Mouse (Mus musculus): ENCODE data around the gene Wdr46. TPM values are rescaled to one million over a fixed set of nuclear protein-coding genes. Genes with fewer than 3 reads are reported as not detected.
"Not testable (repeated sequence)": the region's sequence is repeated elsewhere in the genome, so short reads cannot be mapped to it uniquely, and the experiment has no call there.

Gene Wdr46
- polyA plus RNA-seq, 1 experiment from 2014 or later: 56.1 TPM

GRCm38 (mm10) chr17:33903911-33904651 lies 36.4 kb upstream of the Wdr46 start:
- not testable (repeated sequence) for H3K36me3 ChIP-seq (replicated peaks); H3K27me3 ChIP-seq (ENCODE audit: poor library complexity, severe bottlenecking); H3K9me3 ChIP-seq; H3K27ac ChIP-seq; DNase-seq (ENCODE audit: extremely low spot score, low spot score); H3K4me3 ChIP-seq
- peaks cover 24% of the 10 kb centered on the region for H3K4me1 ChIP-seq
- WGBS: 77% methylated on average over 6 of the region's 6 CpGs

GRCm38 (mm10) chr17:33904835-33905234 lies 35.6 kb upstream of the Wdr46 start, which contains the start of gene Platr17:
TSS of gene Platr17 (plus strand) at chr17:33905135.
- not testable (repeated sequence) for H3K27me3 ChIP-seq (ENCODE audit: poor library complexity, severe bottlenecking); DNase-seq (ENCODE audit: extremely low spot score, low spot score); H3K9me3 ChIP-seq; H3K36me3 ChIP-seq (replicated peaks); H3K27ac ChIP-seq; H3K4me3 ChIP-seq
- 34% methylated on average over 4 of the region's 4 CpGs for WGBS
- H3K4me1 ChIP-seq: peaks cover 28% of the 10 kb centered on the region

- no peak for DNase-seq (ENCODE audit: extremely low spot score, low spot score)
- Histone ChIP-seq H3K4me3 (peak overlapping the region; percentile 95), H3K27me3 (ENCODE audit: poor library complexity, severe bottlenecking) (no peaks in the 10 kb centered on the region), H3K27ac (peak overlapping the region; percentile 94), H3K9me3 (no peaks in the 10 kb centered on the region), H3K36me3 (replicated peaks) (peaks cover 32% of the 10 kb centered on the region), H3K4me1 (peaks cover 53% of the 10 kb centered on the region)
- 1% methylated on average over 44 of the region's 44 CpGs for WGBS
Measured at GRCm38 (mm10) chr17:33908331-33909076, 32.0 kb upstream of the Wdr46 start.

GRCm38 (mm10) chr17:33909077-33909868 lies 31.2 kb upstream of the Wdr46 start, which contains the start of gene Daxx:
TSS of gene Daxx (plus strand) at chr17:33909414.
- Histone ChIP-seq H3K27me3 (ENCODE audit: poor library complexity, severe bottlenecking) (no peaks in the 10 kb centered on the region), H3K36me3 (replicated peaks) (peaks cover 40% of the 10 kb centered on the region), H3K4me3 (peak within 1 kb of the TSS; percentile 95), H3K4me1 (peaks cover 56% of the 10 kb centered on the region), H3K27ac (peak within 1 kb of the TSS; percentile 94), H3K9me3 (no peaks in the 10 kb centered on the region)
- under 1% methylated on average over 68 of the region's 68 CpGs for WGBS
- peak; percentile 99 for DNase-seq (ENCODE audit: extremely low spot score, low spot score)

GRCm38 (mm10) chr17:33909869-33910250 lies 30.6 kb upstream of the Wdr46 start:
- Histone ChIP-seq H3K4me3 (peak overlapping the region; percentile 95), H3K9me3 (no peaks in the 10 kb centered on the region), H3K27ac (peak overlapping the region; percentile 94), H3K4me1 (peaks cover 59% of the 10 kb centered on the region), H3K27me3 (ENCODE audit: poor library complexity, severe bottlenecking) (no peaks in the 10 kb centered on the region), H3K36me3 (replicated peaks) (peaks cover 45% of the 10 kb centered on the region)
- no peak for DNase-seq (ENCODE audit: extremely low spot score, low spot score)
- 2% methylated on average over 14 of the region's 14 CpGs for whole genome bisulfite sequencing

- Histone ChIP-seq H3K27me3 (ENCODE audit: poor library complexity, severe bottlenecking) (no peaks in the 10 kb centered on the region), H3K4me1 (peaks cover 63% of the 10 kb centered on the region), H3K9me3 (no peaks in the 10 kb centered on the region), H3K4me3 (peak overlapping the region; percentile 95), H3K36me3 (replicated peaks) (peaks cover 49% of the 10 kb centered on the region), H3K27ac (peak overlapping the region; percentile 94)
- DNase-seq (ENCODE audit: extremely low spot score, low spot score): no peak
- WGBS: 57% methylated on average over 11 of the region's 11 CpGs
Measured at GRCm38 (mm10) chr17:33910346-33911051, 30.0 kb upstream of the Wdr46 start.

- Histone ChIP-seq H3K27ac (no peak overlapping the region), H3K36me3 (replicated peaks) (peaks cover 49% of the 10 kb centered on the region), H3K27me3 (ENCODE audit: poor library complexity, severe bottlenecking) (no peaks in the 10 kb centered on the region), H3K4me1 (peaks cover 65% of the 10 kb centered on the region), H3K4me3 (peak overlapping the region; percentile 95; the same call in 1 of the 2 replicates), H3K9me3 (no peaks in the 10 kb centered on the region)
- DNase-seq (ENCODE audit: extremely low spot score, low spot score): no peak
- WGBS: 94% methylated on average over 31 of the region's 31 CpGs
Measured at GRCm38 (mm10) chr17:33911052-33911812, 29.2 kb upstream of the Wdr46 start.

- H3K4me3 ChIP-seq: peak overlapping the region; percentile 16; the same call in 1 of the 2 replicates
- peaks cover 72% of the 10 kb centered on the region for H3K4me1 ChIP-seq
- no peak for DNase-seq (ENCODE audit: extremely low spot score, low spot score)
- H3K9me3 ChIP-seq: no peaks in the 10 kb centered on the region
- 94% methylated on average over 28 of the region's 28 CpGs for WGBS
- no peaks in the 10 kb centered on the region for H3K27me3 ChIP-seq (ENCODE audit: poor library complexity, severe bottlenecking)
- peaks cover 51% of the 10 kb centered on the region for H3K36me3 ChIP-seq (replicated peaks)
- H3K27ac ChIP-seq: no peak overlapping the region
Measured at GRCm38 (mm10) chr17:33911813-33912414, 28.5 kb upstream of the Wdr46 start.

GRCm38 (mm10) chr17:33913264-33913663 lies 27.2 kb upstream of the Wdr46 start:
- DNase-seq (ENCODE audit: extremely low spot score, low spot score): no peak
- no peak overlapping the region for H3K27ac ChIP-seq
- peaks cover 9% of the 10 kb centered on the region for H3K27me3 ChIP-seq (ENCODE audit: poor library complexity, severe bottlenecking)
- H3K9me3 ChIP-seq: no peaks in the 10 kb centered on the region; the same call in 1 of the 2 replicates
- peak overlapping the region; percentile 22; the same call in 1 of the 2 replicates for H3K4me3 ChIP-seq
- peaks cover 65% of the 10 kb centered on the region for H3K36me3 ChIP-seq (replicated peaks)
- WGBS: 89% methylated on average over 10 of the region's 10 CpGs
- peaks cover 78% of the 10 kb centered on the region for H3K4me1 ChIP-seq

- H3K4me3 ChIP-seq: peak overlapping the region; percentile 22; the same call in 1 of the 2 replicates
- no peak overlapping the region for H3K27ac ChIP-seq
- 98% methylated on average over 8 of the region's 8 CpGs for WGBS
- H3K36me3 ChIP-seq (replicated peaks): peaks cover 68% of the 10 kb centered on the region
- peaks cover 15% of the 10 kb centered on the region for H3K27me3 ChIP-seq (ENCODE audit: poor library complexity, severe bottlenecking)
- no peaks in the 10 kb centered on the region; the same call in 1 of the 2 replicates for H3K9me3 ChIP-seq
- no peak for DNase-seq (ENCODE audit: extremely low spot score, low spot score)
- peaks cover 78% of the 10 kb centered on the region for H3K4me1 ChIP-seq
Measured at GRCm38 (mm10) chr17:33913905-33914304, 26.6 kb upstream of the Wdr46 start.

GRCm38 (mm10) chr17:33914969-33915391 lies 25.5 kb upstream of the Wdr46 start:
- H3K9me3 ChIP-seq: no peaks in the 10 kb centered on the region; the same call in 1 of the 2 replicates
- WGBS: 73% methylated on average over 13 of the region's 13 CpGs
- H3K36me3 ChIP-seq (replicated peaks): peaks cover 68% of the 10 kb centered on the region
- no peak for DNase-seq (ENCODE audit: extremely low spot score, low spot score)
- peak overlapping the region; percentile 40; the same call in 1 of the 2 replicates for H3K27ac ChIP-seq
- peaks cover 15% of the 10 kb centered on the region for H3K27me3 ChIP-seq (ENCODE audit: poor library complexity, severe bottlenecking)
- H3K4me3 ChIP-seq: peak overlapping the region; percentile 76
- H3K4me1 ChIP-seq: peaks cover 82% of the 10 kb centered on the region
